Mouse (Mus musculus) E14TG2a.4 (cell line): ENCODE measurements around the gene Rnf26.

Experiments
- CTCF ChIP-seq: conservative IDR thresholded peaks from 2 replicates; pipeline ENCODE4 v1.5.1; 2014; ENCODE audit warnings: low read length
- POU5F1 ChIP-seq: IDR thresholded peaks from 2 replicates; pipeline ENCODE4 v1.6.1; 2014; ENCODE audit warnings: low read length, borderline replicate concordance

- TF ChIP-seq CTCF, result no peak
- no peak for TF ChIP-seq POU5F1
These were observed 37.1 kb downstream of the Rnf26 start for GRCm38 (mm10) chr9:44075996-44076763.
